Mouse (Mus musculus): ENCODE results near the gene H2-T22.
A peak's percentile ranks its signal among the peaks of the same experiment; 100 is the strongest.

The H2-T22 gene

GRCm38 (mm10) chr17:35996949-35997348 is 45.6 kb downstream of the H2-T22 start:
- peak; percentile 94 for DNase-seq

GRCm38 (mm10) chr17:35994879-35995240 is 47.7 kb downstream of the H2-T22 start:
- peak; percentile 34 for DNase-seq

- DNase-seq: peak; percentile 89
These were observed 48.2 kb downstream of the H2-T22 start for GRCm38 (mm10) chr17:35994175-35994878.

- peak; percentile 86 for DNase-seq
These were observed 48.9 kb downstream of the H2-T22 start for GRCm38 (mm10) chr17:35993675-35994074.

- DNase-seq: no peak
These were observed 50.8 kb downstream of the H2-T22 start for GRCm38 (mm10) chr17:35991781-35992180.

Measured in liver (tissue).